Comparison of ENCODE assay signal across 8 mouse cellular contexts in the genomic region with DNA sequence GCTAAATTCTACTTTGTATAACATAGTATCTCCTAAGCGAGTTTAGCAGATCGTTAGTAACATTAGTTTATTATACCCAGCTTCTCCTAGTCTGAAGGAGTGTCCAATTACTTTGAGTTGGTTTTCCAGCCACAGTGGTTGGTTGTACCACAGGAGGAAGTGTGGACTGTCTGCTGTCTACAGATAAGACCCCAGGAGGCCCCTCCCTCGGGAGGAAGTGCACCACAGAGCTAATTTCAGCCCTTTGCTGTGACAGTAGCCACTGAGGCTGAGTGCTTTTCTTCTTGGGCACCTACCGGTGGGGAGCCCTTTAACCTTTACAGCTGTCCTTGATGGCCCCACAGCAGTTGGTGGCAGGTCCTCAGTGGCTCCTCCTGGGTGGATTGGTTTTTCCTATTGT. TPM values are rescaled to one million over a fixed set of nuclear protein-coding genes. Genes with fewer than 3 reads are reported as not detected.
A peak's percentile ranks its signal among the peaks of the same experiment; 100 is the strongest.
DNase-seq lines count a peak whose midpoint lies in the region; ATAC-seq lines count a peak whose summit lies in the region.

No protein-coding gene starts in this region.

- 12% methylated on average over 4 of the region's 4 CpGs for WGBS in liver, embryonic 11.5 days

- H3K4me3 ChIP-seq in liver, embryonic 11.5 days (ENCODE audit: low read depth, low read length), result peak overlapping the region; percentile 26

- peak; percentile 43 to 54 for DNase-seq in spleen, adult 18-20 months
- DNase-seq in spleen, adult 12 weeks (ENCODE audit: low spot score), result no peak
- peak; percentile 56 to 76 for DNase-seq in heart, adult 18-20 months
- peak; percentile 65 for DNase-seq in liver, embryonic 11.5 days (ENCODE audit: low spot score)
- no peak for DNase-seq in T-cell, adult 2 months (ENCODE audit: low spot score)
- no peak for DNase-seq in ovary, adult 18-20 months (ENCODE audit: low spot score)
- no peak for DNase-seq in ovary, postnatal 36 days (ENCODE audit: low spot score)

- peaks cover 88% of the 10 kb centered on the region for H3K4me1 ChIP-seq in liver, embryonic 11.5 days (replicated peaks; ENCODE audit: control insufficient read depth, insufficient read depth, low read length)

- peak overlapping the region; percentile 71 for H3K4me2 ChIP-seq in liver, embryonic 11.5 days

- H3K27ac ChIP-seq in liver, embryonic 11.5 days (ENCODE audit: low read depth, low read length), result peak overlapping the region; percentile 69

- peak; percentile 80 for ATAC-seq in liver, embryonic 11.5 days (replicated peaks; ENCODE audit: low FRiP score)
- ATAC-seq in monocyte, adult 5-6 weeks (replicated peaks; ENCODE audit: insufficient number of reproducible peaks, low FRiP score, low TSS enrichment, poor library complexity, severe bottlenecking), result peak; percentile 60

- no peaks in the 10 kb centered on the region for H3K9me3 ChIP-seq in liver, embryonic 11.5 days (ENCODE audit: control insufficient read depth, low read length)

- peak overlapping the region; percentile 20; the same call in 1 of the 2 replicates for H3K9ac ChIP-seq in liver, embryonic 11.5 days (ENCODE audit: low read depth, low read length)

- H3K36me3 ChIP-seq in liver, embryonic 11.5 days (ENCODE audit: control insufficient read depth, insufficient read depth, low read length), result no peaks in the 10 kb centered on the region

- H3K27me3 ChIP-seq in liver, embryonic 11.5 days (replicated peaks; ENCODE audit: control insufficient read depth, insufficient read depth, low read length), result no peaks in the 10 kb centered on the region

RNA-seq across cellular contexts. Expression of a gene that starts 9.6 kb away (rescaled TPM):
- total RNA-seq in heart, adult 18-20 months (2021), result 10 to 100 TPM; 57.3 to 61.5 TPM
- 161 TPM in 2 replicates for polyA plus RNA-seq in liver, embryonic 11.5 days (2014; fragmentation: Nextera tagmentation; extraction: Ambion mirVana)
- 162 to 274 TPM (median 251 TPM) in 3 replicates for total RNA-seq in monocyte, adult 5-6 weeks (2017)

RNA-seq across cellular contexts. Expression of a gene that starts 12.0 kb away (rescaled TPM):
- 1 to 10 TPM; 6.8 to 7.6 TPM for total RNA-seq in heart, adult 18-20 months (2021)
- polyA plus RNA-seq in liver, embryonic 11.5 days (2014; fragmentation: Nextera tagmentation; extraction: Ambion mirVana), result 8.0 TPM in 2 replicates
- total RNA-seq in monocyte, adult 5-6 weeks (2017), result 63.7 to 114 TPM (median 92.9 TPM) in 3 replicates

RNA-seq across cellular contexts. Expression of a gene that starts 41.7 kb away (rescaled TPM):
- total RNA-seq in heart, adult 18-20 months (2021), result 1 to 10 TPM; 1.4 to 2.0 TPM
- polyA plus RNA-seq in liver, embryonic 11.5 days (2014; fragmentation: Nextera tagmentation; extraction: Ambion mirVana), result 8.2 and 9.9 TPM in 2 replicates
- 5.9 to 10.5 TPM (median 9.9 TPM) in 3 replicates for total RNA-seq in monocyte, adult 5-6 weeks (2017)

Comparison
In these comparisons a context has a peak if more than half of its experiments do, and no peak if none do; other contexts are left out.
1. DNase-seq: peak in spleen, adult 18-20 months (2 of 2), heart, adult 18-20 months (2 of 2) and liver, embryonic 11.5 days (single experiment); none in spleen, adult 12 weeks (single experiment), T-cell, adult 2 months (single experiment), ovary, adult 18-20 months (single experiment) and ovary, postnatal 36 days (single experiment).